Mouse (Mus musculus) brain, embryonic 14.5 days (tissue): ENCODE results near the gene Rxra. TPM values are rescaled to one million over a fixed set of nuclear protein-coding genes. Genes with fewer than 3 reads are reported as not detected.

Source experiments
- DNase-seq: peaks from one replicate; pipeline ENCODE4 v3.0.0-alpha.2; 2011; ENCODE audit warnings: low read depth
- CTCF ChIP-seq: fragments of 200-500 bp; IDR thresholded peaks from 2 replicates; pipeline ENCODE4 v1.5.1; 2012; ENCODE audit warnings: inconsistent platforms, mild to moderate bottlenecking, moderate library complexity, borderline replicate concordance; ENCODE audit not compliant: insufficient read depth, insufficient read length; ENCODE audit errors: extremely low read depth
- POLR2A ChIP-seq: fragments of 200-500 bp; IDR thresholded peaks from 2 replicates; pipeline ENCODE4 v1.6.1; 2012; ENCODE audit warnings: mild to moderate bottlenecking, inconsistent platforms, borderline replicate concordance; ENCODE audit not compliant: poor library complexity, insufficient read depth, insufficient read length, severe bottlenecking; ENCODE audit errors: extremely low read depth
- polyA plus RNA-seq: library from polyadenylated mRNA; depleted of rRNA; stranded (reverse); fragments of >200 nt; gene quantifications from 2 replicates; pipeline ENCODE4 v1.2.3, GENCODE M21; 2012

Gene Rxra
- polyA plus RNA-seq, 1 experiment, result 20.4 TPM

GRCm38 (mm10) chr2:27676478-27677325 is 462 bp downstream of the Rxra start:
- TF ChIP-seq CTCF, result no peak
- TF ChIP-seq POLR2A, result peak; percentile 39; the same call in 1 of the 2 replicates
- DNase-seq, result peak; percentile 69

GRCm38 (mm10) chr2:27677411-27678310 is 1.4 kb downstream of the Rxra start:
- TF ChIP-seq POLR2A (no peak), CTCF (no peak)
- DNase-seq, result peak; percentile 52

- no peak for TF ChIP-seq CTCF
- no peak for TF ChIP-seq POLR2A
- no peak for DNase-seq
These were observed 2.1 kb downstream of the Rxra start for GRCm38 (mm10) chr2:27678331-27678730.

- TF ChIP-seq CTCF (no peak), POLR2A (no peak)
- no peak for DNase-seq
These were observed 2.7 kb downstream of the Rxra start for GRCm38 (mm10) chr2:27678836-27679480.

GRCm38 (mm10) chr2:27679621-27680025 is 3.4 kb downstream of the Rxra start:
- no peak for TF ChIP-seq CTCF
- no peak for TF ChIP-seq POLR2A
- DNase-seq, result no peak

- no peak for TF ChIP-seq POLR2A
- TF ChIP-seq CTCF, result no peak
- no peak for DNase-seq
These were observed 3.8 kb downstream of the Rxra start for GRCm38 (mm10) chr2:27680058-27680457.

GRCm38 (mm10) chr2:27680595-27680994 is 4.4 kb downstream of the Rxra start:
- TF ChIP-seq CTCF, result no peak
- TF ChIP-seq POLR2A, result no peak
- DNase-seq, result no peak

GRCm38 (mm10) chr2:27681426-27681825 is 5.2 kb downstream of the Rxra start:
- no peak for DNase-seq
- TF ChIP-seq POLR2A (no peak), CTCF (no peak)

GRCm38 (mm10) chr2:27682096-27682495 is 5.9 kb downstream of the Rxra start:
- TF ChIP-seq POLR2A (no peak), CTCF (no peak)
- no peak for DNase-seq

GRCm38 (mm10) chr2:27684017-27684657 is 7.9 kb downstream of the Rxra start:
- no peak for TF ChIP-seq POLR2A
- TF ChIP-seq CTCF, result no peak
- no peak for DNase-seq

- no peak for TF ChIP-seq POLR2A
- no peak for TF ChIP-seq CTCF
- DNase-seq, result no peak
These were observed 9.7 kb downstream of the Rxra start for GRCm38 (mm10) chr2:27685917-27686316.

GRCm38 (mm10) chr2:27686335-27686734 is 10.1 kb downstream of the Rxra start:
- TF ChIP-seq POLR2A, result no peak
- TF ChIP-seq CTCF, result no peak
- no peak for DNase-seq
